Mouse (Mus musculus) megakaryocyte, embryonic 14.5 days (primary cell): ENCODE data around the gene Commd3.

Experiments
- FLI1 ChIP-seq: IDR thresholded peaks from 2 replicates; pipeline ENCODE4 v1.6.1; 2012; ENCODE audit warnings: low read length, inconsistent platforms, mixed read lengths
- GATA1 ChIP-seq: IDR thresholded peaks from 3 replicates; pipeline ENCODE4 v1.6.1; 2012; ENCODE audit warnings: mixed read lengths, low read length, inconsistent platforms, borderline replicate concordance

DNA sequence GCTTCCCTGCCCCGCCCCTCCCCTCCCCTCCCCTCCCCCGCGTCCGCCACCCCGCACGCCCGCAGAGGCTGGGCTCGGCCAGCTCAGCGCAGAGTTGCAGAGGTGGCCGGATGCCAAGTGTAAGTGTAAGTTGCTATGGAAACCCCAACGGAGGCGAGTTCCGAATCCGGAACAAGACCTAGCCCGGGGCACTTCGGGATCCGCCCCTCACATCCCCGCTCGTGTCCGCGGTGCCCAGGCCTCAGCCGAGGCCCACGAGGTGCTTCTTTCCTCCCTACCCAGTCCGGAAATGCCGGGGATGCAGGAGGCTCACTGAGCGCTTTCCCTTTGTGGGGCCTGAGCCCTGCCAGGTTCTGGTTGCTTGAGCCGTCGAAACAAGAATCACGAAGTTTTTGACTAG, 8.8 kb downstream of the Commd3 start:
- TF ChIP-seq GATA1 (no peak), FLI1 (no peak)
